Mouse (Mus musculus) liver, postnatal 0 days (tissue): ENCODE measurements around the gene a. TPM values are rescaled to one million over a fixed set of nuclear protein-coding genes. Genes with fewer than 3 reads are reported as not detected.

ENCODE experiments used
- ATAC-seq: fragments of 200-750 bp; cut with Nextera tagmentation; 2 replicates; pipeline ENCODE4 v1.8.0; 2017; ENCODE audit warnings: mild to moderate bottlenecking, moderate library complexity
- DNase-seq: peaks from one replicate; pipeline ENCODE4 v3.0.0-alpha.2; 2016
- H3K27ac ChIP-seq: fragments of 300-500 bp; sonication (generic); 2 replicates; pipeline ENCODE4 v1.5.1; 2014; ENCODE audit warnings: antibody characterized with exemption, moderate library complexity, mild to moderate bottlenecking, low read depth
- H3K27me3 ChIP-seq: fragments of 300-500 bp; sonication (generic); 2 replicates; pipeline ENCODE4 v1.6.1; 2014; ENCODE audit warnings: low read length, control low read depth, mixed read lengths; ENCODE audit not compliant: insufficient read depth
- H3K36me3 ChIP-seq: fragments of 300-500 bp; sonication (generic); replicated peaks from 2 replicates; pipeline ENCODE4 v1.6.1; 2014; ENCODE audit warnings: mild to moderate bottlenecking, control low read depth, low read length, moderate library complexity, mixed read lengths; ENCODE audit not compliant: insufficient read depth
- H3K4me1 ChIP-seq: fragments of 300-500 bp; sonication (generic); 2 replicates; pipeline ENCODE4 v1.6.1; 2014; ENCODE audit warnings: antibody characterized with exemption, mild to moderate bottlenecking, control low read depth; ENCODE audit not compliant: insufficient read depth
- H3K4me2 ChIP-seq: fragments of 300-500 bp; sonication (generic); 2 replicates; pipeline ENCODE4 v1.6.1; 2014; ENCODE audit warnings: low read depth, mild to moderate bottlenecking, low read length, moderate library complexity, mixed read lengths
- H3K4me3 ChIP-seq: fragments of 300-500 bp; sonication (generic); 2 replicates; pipeline ENCODE4 v1.5.1; 2014; ENCODE audit warnings: low read depth, low read length
- H3K9ac ChIP-seq: fragments of 300-500 bp; sonication (generic); replicated peaks from 2 replicates; pipeline ENCODE4 v1.6.1; 2014; ENCODE audit warnings: mild to moderate bottlenecking, moderate library complexity
- H3K9me3 ChIP-seq: fragments of 300-500 bp; sonication (generic); 2 replicates; pipeline ENCODE4 v1.6.1; 2016; ENCODE audit warnings: mild to moderate bottlenecking, control low read depth, low read length, mixed read lengths
- CTCF ChIP-seq: sonication (generic); IDR thresholded peaks from 2 replicates; pipeline ENCODE4 v1.5.1; 2016; ENCODE audit warnings: antibody characterized with exemption, low read depth
- EP300 ChIP-seq: IDR thresholded peaks from 2 replicates; pipeline ENCODE4 v1.6.1; 2016; ENCODE audit warnings: antibody characterized with exemption, low read depth, mild to moderate bottlenecking
- WGBS: fragments of 180-500 bp; shearing (Covaris S2); extraction: QIAGEN DNeasy Blood & Tissue Kit; methylation state at CpG from one replicate; pipeline ENCODE4 v1.1.7; 2014; ENCODE audit not compliant: insufficient replicate concordance; 5-methylcytosine and 5-hydroxymethylcytosine counted together
- polyA plus RNA-seq: library from polyadenylated mRNA; unstranded; fragments of >200 nt; fragmentation: Nextera tagmentation; extraction: Ambion mirVana; gene quantifications from 2 replicates; pipeline ENCODE4 v1.2.1, GENCODE M21; 2015

The a gene
- polyA plus RNA-seq, 1 experiment from 2014 or later = not detected

GRCm38 (mm10) chr2:154764828-154765497, 26.2 kb upstream of the a start:
- Histone ChIP-seq H3K4me1 (peaks cover 26% of the 10 kb centered on the region), H3K9me3 (no peaks in the 10 kb centered on the region), H3K9ac (peak overlapping the region; percentile 5; the same call in 1 of the 2 replicates), H3K27me3 (no peaks in the 10 kb centered on the region), H3K4me2 (peak overlapping the region; percentile 4; the same call in 1 of the 2 replicates), H3K27ac (peak overlapping the region; percentile 70), H3K36me3 (no peaks in the 10 kb centered on the region), H3K4me3 (no peak overlapping the region)
- WGBS = 77% methylated on average over 9 of the region's 9 CpGs
- TF ChIP-seq CTCF = peak; percentile 66
- peak; percentile 91 for TF ChIP-seq EP300
- DNase-seq (peak; percentile 64), ATAC-seq (peak; percentile 97)

GRCm38 (mm10) chr2:154765554-154766008, 25.6 kb upstream of the a start:
- DNase-seq = peak; percentile 31

GRCm38 (mm10) chr2:154767051-154767450, 24.2 kb upstream of the a start:
- ATAC-seq (no peak), DNase-seq (no peak)
- H3K4me2 ChIP-seq = no peak overlapping the region
- no peak overlapping the region for H3K4me3 ChIP-seq
- H3K9me3 ChIP-seq = no peaks in the 10 kb centered on the region
- no peaks in the 10 kb centered on the region for H3K36me3 ChIP-seq
- no peaks in the 10 kb centered on the region for H3K27me3 ChIP-seq
- H3K27ac ChIP-seq = no peak overlapping the region
- WGBS = 56% methylated on average over 6 of the region's 6 CpGs
- no peak overlapping the region for H3K9ac ChIP-seq
- no peak for TF ChIP-seq CTCF
- no peak for TF ChIP-seq EP300
- peaks cover 26% of the 10 kb centered on the region for H3K4me1 ChIP-seq

More at GRCm38 (mm10) chr2:154765554-154766008, 25.6 kb upstream of the a start:
- Histone ChIP-seq H3K9ac (no peak overlapping the region; the same call in 1 of the 2 replicates), H3K27me3 (no peaks in the 10 kb centered on the region), H3K27ac (peak overlapping the region; percentile 70), H3K9me3 (no peaks in the 10 kb centered on the region), H3K4me1 (peaks cover 26% of the 10 kb centered on the region), H3K4me3 (no peak overlapping the region), H3K36me3 (no peaks in the 10 kb centered on the region), H3K4me2 (peak overlapping the region; percentile 4; the same call in 1 of the 2 replicates)
- ATAC-seq = peak; percentile 52
- 46% methylated on average over 8 of the region's 8 CpGs for WGBS
- no peak for TF ChIP-seq CTCF
- no peak for TF ChIP-seq EP300

DNA sequence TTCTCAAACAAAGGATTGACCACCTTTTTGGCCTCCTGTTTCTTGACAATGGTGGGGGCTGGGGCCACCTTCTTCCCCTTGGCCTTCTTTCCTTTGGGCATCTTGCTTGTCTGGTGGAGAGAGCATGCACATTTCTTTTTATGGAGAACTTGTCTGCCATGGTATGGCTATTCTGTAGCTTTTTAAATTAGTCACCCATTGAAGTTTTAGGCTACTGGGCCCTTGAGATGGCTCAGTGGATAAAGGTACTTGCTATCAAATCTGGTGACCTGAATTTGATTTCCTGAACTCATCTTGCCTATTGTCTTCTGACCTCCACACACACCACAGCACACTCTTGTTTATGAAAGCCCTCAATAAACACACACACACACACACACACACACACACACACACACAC, 21.3 kb upstream of the a start, which contains the start of gene Gm14214:
Gene Gm14214, minus strand, starts transcription at position 101 of the 400 bp plus-strand sequence.
- H3K27ac ChIP-seq = no peak within 1 kb of the TSS
- H3K36me3 ChIP-seq = no peaks in the 10 kb centered on the region
- ATAC-seq (no peak), DNase-seq (no peak)
- no peaks in the 10 kb centered on the region; the same call in 1 of the 2 replicates for H3K9me3 ChIP-seq
- no peak for TF ChIP-seq CTCF
- no peak for TF ChIP-seq EP300
- H3K27me3 ChIP-seq = no peaks in the 10 kb centered on the region
- H3K4me2 ChIP-seq = no peak within 1 kb of the TSS
- no peak within 1 kb of the TSS for H3K9ac ChIP-seq
- no peak within 1 kb of the TSS for H3K4me3 ChIP-seq
- H3K4me1 ChIP-seq = peaks cover 12% of the 10 kb centered on the region

DNA sequence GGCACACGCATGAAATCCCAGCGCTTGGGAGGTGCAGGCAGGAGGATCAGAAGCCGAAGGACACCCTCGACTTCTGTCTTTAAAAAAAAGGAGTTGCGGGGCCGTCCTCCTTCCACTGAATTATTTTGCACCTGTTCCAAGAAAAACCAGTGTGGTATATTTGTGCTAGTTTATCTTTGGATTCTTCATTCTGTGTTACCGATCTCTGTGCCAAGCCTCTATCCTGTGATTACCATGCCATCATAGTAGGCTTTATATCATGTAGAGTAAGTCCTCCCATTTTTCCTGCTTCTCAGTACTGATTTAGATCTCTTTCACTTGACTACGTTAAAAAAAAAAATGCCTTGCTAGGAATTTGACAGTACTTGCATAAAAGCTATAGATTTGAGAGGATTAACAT, 19.6 kb upstream of the a start:
- H3K4me3 ChIP-seq = no peak overlapping the region

GRCm38 (mm10) chr2:154774032-154774431, 17.2 kb upstream of the a start:
- no peaks in the 10 kb centered on the region for H3K27me3 ChIP-seq
- DNase-seq = peak; percentile 62
- no peak overlapping the region for H3K27ac ChIP-seq
- H3K4me3 ChIP-seq = no peak overlapping the region
- H3K4me2 ChIP-seq = no peak overlapping the region
- H3K36me3 ChIP-seq = no peaks in the 10 kb centered on the region
- no peak overlapping the region for H3K9ac ChIP-seq
- no peak for ATAC-seq
- TF ChIP-seq CTCF = peak; percentile 65
- no peak for TF ChIP-seq EP300
- 81% methylated on average over 1 of the region's 1 CpGs for WGBS
- no peaks in the 10 kb centered on the region for H3K4me1 ChIP-seq
- no peaks in the 10 kb centered on the region; the same call in 1 of the 2 replicates for H3K9me3 ChIP-seq

More for the DNA sequence above, 19.6 kb upstream of the a start:
- ATAC-seq = no peak
- no peak for DNase-seq
- no peaks in the 10 kb centered on the region for H3K27me3 ChIP-seq
- H3K9ac ChIP-seq = no peak overlapping the region
- no peak for TF ChIP-seq EP300
- H3K36me3 ChIP-seq = no peaks in the 10 kb centered on the region
- no peak overlapping the region for H3K4me2 ChIP-seq
- no peak overlapping the region for H3K27ac ChIP-seq
- no peaks in the 10 kb centered on the region; the same call in 1 of the 2 replicates for H3K9me3 ChIP-seq
- 76% methylated on average over 8 of the region's 8 CpGs for WGBS
- H3K4me1 ChIP-seq = 0 out of 2 replicates have a peak, but pooled peaks cover 4% of the 10 kb centered on the region
